Mouse (Mus musculus) gastrocnemius, postnatal 36 days (tissue): ENCODE measurements around the gene Eid1. TPM values are rescaled to one million over a fixed set of nuclear protein-coding genes. Genes with fewer than 3 reads are reported as not detected.

Source experiments
- total RNA-seq, 2 experiments: library from RNA; stranded (reverse); gene quantifications; 2 replicates each; pipeline ENCODE4 v1.2.3; 2021

The Eid1 gene
- total RNA-seq, 2 experiments from 2014 or later, result 23.0 to 27.9 TPM

Other genes with a start within 250 kb of the Eid1 start
- gene Gm9913, start 168.0 kb upstream of the Eid1 start, total RNA-seq, result under 1 TPM in 1 of 2 experiments, not detected in 1; 0.10 TPM
- 10 to 100 TPM; 58.1 to 62.0 TPM for gene Fbn1, start 165.1 kb upstream of the Eid1 start, total RNA-seq
- 1 to 10 TPM in 1 of 2 experiments, under 1 TPM in 1; 0.99 to 1.2 TPM for gene Cep152, start 48.0 kb upstream of the Eid1 start, total RNA-seq
- gene Shc4, start 51.1 kb downstream of the Eid1 start, total RNA-seq, result 1 to 10 TPM in 1 of 2 experiments, under 1 TPM in 1; 0.61 to 1.3 TPM
- 10 to 100 TPM; 14.2 to 14.9 TPM for gene Secisbp2l, start 109.8 kb downstream of the Eid1 start, total RNA-seq
- 1 to 10 TPM; 3.3 to 4.0 TPM for gene Galk2, start 186.0 kb downstream of the Eid1 start, total RNA-seq
- gene Cops2, start 186.0 kb downstream of the Eid1 start, total RNA-seq, result 10 to 100 TPM; 91.5 to 97.9 TPM